Mouse (Mus musculus): ENCODE data around the gene Acer3. TPM values are rescaled to one million over a fixed set of nuclear protein-coding genes. Genes with fewer than 3 reads are reported as not detected.

Gene Acer3
- total and polyA plus RNA-seq, 3 experiments = 17.2 to 41.7 TPM; not detected in 1

- H3K27ac ChIP-seq (ENCODE audit: control insufficient read depth, low read depth, low read length) = no peak overlapping the region
- H3K9me3 ChIP-seq (replicated peaks; ENCODE audit: insufficient read depth, low read length) = no peaks in the 10 kb centered on the region
- H3K9ac ChIP-seq (ENCODE audit: control insufficient read depth, low read depth, low read length, poor library complexity, severe bottlenecking) = no peak overlapping the region
- peaks cover 12% of the 10 kb centered on the region for H3K79me2 ChIP-seq (ENCODE audit: control insufficient read depth, insufficient read depth, low read length, poor library complexity)
- peak; percentile 32 for DNase-seq (ENCODE audit: low read depth, low spot score)
- H3K36me3 ChIP-seq (ENCODE audit: control insufficient read depth in 1 of 2, insufficient read depth in 2 of 2, low read length in 2 of 2) = peaks cover 5 to 18% of the 10 kb centered on the region in 2 experiments
- H3K27me3 ChIP-seq (ENCODE audit: control insufficient read depth in 1 of 2, insufficient read depth in 2 of 2, low read length in 2 of 2) = no peaks in the 10 kb centered on the region
- peaks cover 4 to 15% of the 10 kb centered on the region in 2 experiments; a peak in 3 of 4 replicates for H3K4me1 ChIP-seq (ENCODE audit: control insufficient read depth in 1 of 2, insufficient read depth in 2 of 2, low read length in 2 of 2)
- H3K4me3 ChIP-seq (ENCODE audit: control insufficient read depth in 1 of 2, insufficient read depth in 1 of 2, low read depth in 2 of 2, low read length in 2 of 2) = no peak overlapping the region
- TF ChIP-seq UBTF (IDR thresholded peaks at IDR 0.05; ENCODE audit: borderline replicate concordance, insufficient read depth, low read depth, low read length) (no peak), ZKSCAN1 (IDR thresholded peaks at IDR 0.05; ENCODE audit: low read depth, low read length) (no peak), EP300 (IDR thresholded peaks at IDR 0.05; ENCODE audit: low read depth in 1 of 2, low read length in 2 of 2) (no peak), JUND (IDR thresholded peaks at IDR 0.05; ENCODE audit: low read depth, low read length) (no peak), E2F4 (IDR thresholded peaks at IDR 0.05; ENCODE audit: borderline replicate concordance, low read depth, low read length) (no peak), MXI1 (IDR thresholded peaks at IDR 0.05; ENCODE audit: low read depth, low read length) (no peak), GABPA (IDR thresholded peaks at IDR 0.05; ENCODE audit: low read depth, low read length) (no peak), MAFK (IDR thresholded peaks at IDR 0.05; ENCODE audit: borderline replicate concordance, low read depth, low read length) (no peak), POLR2AphosphoS5 (IDR thresholded peaks at IDR 0.05; ENCODE audit: borderline replicate concordance, low read depth, low read length) (no peak), GATA1 (IDR thresholded peaks at IDR 0.05; ENCODE audit: low read depth, low read length) (no peak), TCF12 (IDR thresholded peaks at IDR 0.05; ENCODE audit: low read depth, low read length) (no peak), USF2 (IDR thresholded peaks at IDR 0.05; ENCODE audit: borderline replicate concordance in 1 of 2, insufficient read depth in 1 of 2, low read depth in 1 of 2, low read length in 2 of 2) (no peak), SMC3 (IDR thresholded peaks at IDR 0.05; ENCODE audit: low read depth, low read length) (peak; percentile 64), SIN3A (IDR thresholded peaks at IDR 0.05; ENCODE audit: low read length) (no peak), TBP (IDR thresholded peaks at IDR 0.05; ENCODE audit: low read depth, low read length) (no peak), POLR2A (IDR thresholded peaks at IDR 0.05; ENCODE audit: control insufficient read depth in 1 of 2, insufficient read depth in 1 of 2, low read depth in 1 of 2, low read length in 2 of 2, poor library complexity in 1 of 2) (no peak), MYC (IDR thresholded peaks at IDR 0.05; ENCODE audit: low read depth, low read length) (peak; percentile 77), KAT2A (conservative IDR thresholded peaks at IDR 0.05; ENCODE audit: low read depth, low read length) (no peak), MYB (IDR thresholded peaks at IDR 0.05; ENCODE audit: low read depth, low read length) (no peak), MEF2A (IDR thresholded peaks at IDR 0.05; ENCODE audit: extremely low read depth, insufficient replicate concordance, low read depth, low read length, poor library complexity, severe bottlenecking) (no peak), BHLHE40 (IDR thresholded peaks at IDR 0.05; ENCODE audit: borderline replicate concordance, low read depth, low read length) (no peak), ZMIZ1 (IDR thresholded peaks at IDR 0.05; ENCODE audit: low read depth, low read length) (no peak), NRF1 (IDR thresholded peaks at IDR 0.05; ENCODE audit: insufficient read depth, low read depth, low read length, poor library complexity, severe bottlenecking) (no peak), ZNF384 (IDR thresholded peaks at IDR 0.05; ENCODE audit: low read depth, low read length) (no peak), HCFC1 (IDR thresholded peaks at IDR 0.05; ENCODE audit: low read depth, low read length) (no peak), MAZ (IDR thresholded peaks at IDR 0.05; ENCODE audit: low read depth, low read length) (no peak), ELF1 (IDR thresholded peaks at IDR 0.05; ENCODE audit: low read depth, low read length) (no peak), POLR2AphosphoS2 (IDR thresholded peaks at IDR 0.05; ENCODE audit: low read length) (no peak), USF1 (IDR thresholded peaks at IDR 0.05; ENCODE audit: low read depth, low read length) (0 out of 2 replicates have a peak, but pooled peaks have one; percentile 16), ZC3H11A (IDR thresholded peaks at IDR 0.05; ENCODE audit: low read depth, low read length) (peak; percentile 55), RAD21 (IDR thresholded peaks at IDR 0.05; ENCODE audit: low read depth, low read length) (peak; percentile 61), TAL1 (IDR thresholded peaks at IDR 0.05; ENCODE audit: low read length) (no peak), CTCF (IDR thresholded peaks at IDR 0.05 in 2 of 3, conservative IDR thresholded peaks at IDR 0.05 in 1 of 3; ENCODE audit: control insufficient read depth in 1 of 3, insufficient read depth in 1 of 3, low read depth in 2 of 3, low read length in 3 of 3, poor library complexity in 1 of 3, severe bottlenecking in 1 of 3) (peak in 2 of 3 experiments; percentile 30 to 65; a peak in 4 of 6 replicates), CHD1 (IDR thresholded peaks at IDR 0.05; ENCODE audit: low read depth, low read length) (no peak), NELFE (IDR thresholded peaks at IDR 0.05; ENCODE audit: low read depth, low read length) (no peak), MAX (IDR thresholded peaks at IDR 0.05; ENCODE audit: low read length) (peak; percentile 53; the same call in 1 of the 2 replicates), RCOR1 (IDR thresholded peaks at IDR 0.05; ENCODE audit: low read depth, low read length) (no peak), ETS1 (IDR thresholded peaks at IDR 0.05; ENCODE audit: low read depth, low read length) (no peak)
Measured at GRCm38 (mm10) chr7:98289585-98289984, 31.4 kb downstream of the Acer3 start.

Measured in MEL (cell line).